Mouse (Mus musculus) heart, adult 18-20 months (tissue): ENCODE measurements at regions not wholly inside any gene's neighbourhood (a gene's known extent, or its start where the extent isn't known, plus 50 kb on each side); places are given as distances from the start of the nearest gene placed in this dataset.

Experiments used
- DNase-seq, 2 experiments: peaks; one replicate each; pipeline ENCODE4 v3.0.0; 2021 to 2022; ENCODE audit warnings: mixed read lengths in 1 of 2

DNA sequence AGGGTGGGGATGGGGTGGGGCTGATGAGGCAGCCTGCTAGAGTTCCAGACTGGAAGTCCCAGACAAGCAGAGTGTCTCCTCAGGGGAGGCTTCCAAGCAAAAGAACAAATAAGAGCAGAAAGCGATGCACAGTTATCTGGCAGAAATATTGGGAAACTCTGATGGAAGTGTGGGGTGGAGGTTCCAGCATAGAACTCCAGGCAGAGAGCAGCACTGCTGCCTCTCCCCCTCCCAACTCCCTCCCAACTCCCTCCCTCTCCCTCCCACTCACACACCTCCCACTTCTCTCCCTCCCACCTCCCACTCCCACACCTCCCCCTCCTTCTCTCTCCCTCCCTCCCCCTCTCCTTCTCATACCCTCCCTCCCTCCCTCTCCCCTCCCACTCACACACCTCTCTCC, 313.3 kb downstream of the Glrx3 start:
- no peak for DNase-seq

DNA sequence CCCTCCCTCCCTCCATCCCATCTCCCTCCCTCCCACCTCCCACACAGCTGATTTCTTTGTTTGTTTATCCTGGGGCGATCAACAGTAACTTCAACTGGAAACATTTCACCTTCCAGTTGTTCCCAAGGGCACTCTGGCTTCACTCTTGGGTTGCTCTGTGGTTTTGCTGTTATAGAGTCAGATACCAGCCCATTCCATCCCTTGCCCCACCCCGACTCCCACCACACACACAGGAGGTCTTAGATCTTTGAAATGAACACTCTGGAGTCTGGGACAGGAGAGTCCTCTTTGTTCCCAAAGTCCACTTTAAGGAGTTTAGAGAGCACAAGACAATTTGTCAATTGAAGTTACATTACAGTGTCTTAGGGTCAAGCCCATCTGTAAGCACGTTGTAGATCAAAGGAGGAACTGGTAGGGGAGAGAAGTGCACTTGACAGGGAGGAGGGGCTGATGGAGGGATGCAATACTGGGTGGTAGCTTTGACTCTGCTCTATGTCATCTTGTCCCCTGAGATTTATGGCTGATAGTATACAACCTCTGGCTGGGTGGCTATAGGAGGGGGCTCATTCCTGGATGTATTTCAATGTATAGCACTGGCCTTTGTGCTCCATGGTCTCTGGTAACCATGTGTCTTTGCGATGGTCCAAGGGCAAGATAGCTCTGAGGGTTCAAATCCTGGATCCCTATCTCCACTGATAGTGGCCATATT, 313.9 kb downstream of the Glrx3 start:
- DNase-seq, result no peak

DNA sequence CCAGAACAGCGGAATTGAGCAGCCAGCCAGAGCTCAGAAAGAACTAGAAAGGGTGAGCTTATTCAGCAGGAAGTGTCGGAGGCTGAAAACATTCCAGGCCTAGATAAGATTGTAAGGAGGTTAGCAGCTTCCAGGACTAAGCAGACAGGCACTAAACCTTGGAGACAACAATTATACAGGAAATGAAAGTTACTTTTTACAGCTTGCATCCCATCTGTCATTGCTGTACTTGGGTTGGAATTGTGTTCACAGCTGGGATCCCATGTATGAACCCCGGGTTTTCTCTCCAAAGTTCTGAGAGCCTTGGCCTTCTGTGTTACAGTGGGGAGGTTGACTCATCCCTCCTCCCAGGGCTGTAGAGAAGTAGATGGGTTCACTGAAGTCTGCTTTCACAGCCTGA, 328.5 kb downstream of the Glrx3 start:
- peak in 1 of 2 experiments; percentile 39 for DNase-seq

DNA sequence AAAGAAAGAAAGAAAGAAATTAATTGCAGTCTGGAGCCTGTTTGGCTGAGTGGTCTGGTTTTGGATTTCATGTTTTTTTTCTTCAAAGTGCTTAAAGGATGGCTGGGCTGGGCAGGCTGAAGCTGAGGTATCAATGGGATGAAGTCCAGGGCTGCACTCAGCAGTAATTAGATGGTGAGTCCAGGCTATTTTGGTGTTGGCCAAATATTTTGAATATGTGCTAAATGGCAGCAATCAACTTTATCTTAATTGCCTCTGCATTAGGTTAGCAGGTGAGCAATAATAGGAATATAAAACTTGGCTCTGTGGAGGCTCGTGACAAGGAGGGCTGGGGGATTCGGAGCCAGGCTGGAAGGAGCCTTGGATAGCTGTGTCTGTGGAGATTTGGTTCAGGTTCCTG, 329.3 kb downstream of the Glrx3 start:
- DNase-seq, result no peak

DNA sequence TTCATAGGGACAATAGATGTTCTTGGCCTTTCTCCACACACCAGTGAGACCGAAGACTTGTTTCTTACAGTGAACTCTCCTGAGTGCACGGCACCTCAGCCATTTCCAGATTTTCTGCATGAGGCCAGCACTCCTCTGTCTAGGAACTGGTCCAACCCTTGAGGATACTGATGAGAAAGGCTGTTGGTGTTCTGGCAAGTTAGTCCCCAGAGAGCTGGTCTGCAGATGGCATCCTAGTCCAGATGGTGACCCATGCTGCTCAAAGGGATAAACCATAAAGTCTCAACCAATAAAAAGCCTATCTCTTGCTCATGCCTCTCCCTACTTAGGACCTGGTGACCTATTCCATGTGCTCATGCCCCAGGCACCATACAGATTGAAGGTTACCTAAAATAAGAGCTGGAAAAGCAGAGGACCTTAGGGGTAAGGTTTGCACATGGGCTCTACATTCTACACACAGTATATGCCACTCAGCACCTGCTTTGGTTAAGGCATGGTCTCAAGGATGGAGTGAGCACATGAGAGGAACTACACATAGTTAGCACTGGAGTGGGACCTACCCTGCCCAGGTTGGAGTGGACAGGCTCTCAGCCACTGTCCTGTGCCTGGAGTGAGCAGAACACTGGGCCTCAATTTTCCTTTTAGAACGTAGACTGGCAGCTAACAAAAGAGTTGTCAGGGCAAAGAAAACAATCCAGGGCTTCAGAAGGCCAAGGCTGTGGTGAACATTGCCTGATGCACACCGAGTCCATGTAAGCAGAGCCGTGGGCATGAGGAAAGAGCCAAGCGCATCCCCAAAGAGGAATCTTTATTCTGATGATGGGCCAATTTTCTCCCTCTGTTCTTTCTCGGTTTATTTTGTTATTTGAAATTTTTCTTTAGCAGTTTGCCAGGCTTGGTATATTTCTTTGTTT, 335.9 kb downstream of the Glrx3 start:
- DNase-seq, result no peak

DNA sequence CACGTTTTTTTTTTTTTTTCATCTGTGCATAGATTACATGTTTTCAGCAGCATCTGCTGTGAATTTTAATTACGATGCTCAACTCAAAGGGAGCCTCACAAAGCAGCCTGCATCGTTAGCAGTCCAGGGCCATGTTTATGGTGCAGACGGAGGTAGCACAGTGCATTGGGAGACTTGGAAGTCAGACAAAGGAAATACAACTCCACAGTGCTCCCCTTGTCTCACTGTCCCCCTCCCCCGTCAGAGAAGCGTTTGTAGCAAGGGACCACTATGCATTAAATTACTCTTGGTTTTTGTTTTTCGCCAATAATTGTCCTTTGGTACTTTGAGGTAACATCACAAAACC, 336.5 kb downstream of the Glrx3 start:
- DNase-seq, result no peak

DNA sequence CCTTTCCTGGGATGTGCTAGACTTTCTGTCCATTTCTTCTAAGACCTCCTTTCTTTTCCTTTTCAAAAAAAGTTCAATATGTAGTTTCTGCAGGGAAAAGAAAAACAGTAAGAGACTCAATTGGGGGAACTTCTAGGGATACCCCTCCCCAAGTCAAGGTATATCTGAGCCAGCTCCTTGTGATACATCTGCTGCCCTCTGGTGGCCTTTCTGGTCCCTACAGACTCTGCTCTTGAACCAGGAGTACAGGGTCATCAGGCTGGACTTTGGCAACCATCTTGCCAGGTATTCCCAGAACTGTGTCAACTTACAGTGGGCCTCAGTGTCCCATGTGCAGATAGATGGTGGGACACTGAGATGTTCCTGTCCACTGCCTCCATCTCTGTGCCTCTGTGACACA, 346.5 kb downstream of the Glrx3 start:
- peak; percentile 7 to 57 for DNase-seq

DNA sequence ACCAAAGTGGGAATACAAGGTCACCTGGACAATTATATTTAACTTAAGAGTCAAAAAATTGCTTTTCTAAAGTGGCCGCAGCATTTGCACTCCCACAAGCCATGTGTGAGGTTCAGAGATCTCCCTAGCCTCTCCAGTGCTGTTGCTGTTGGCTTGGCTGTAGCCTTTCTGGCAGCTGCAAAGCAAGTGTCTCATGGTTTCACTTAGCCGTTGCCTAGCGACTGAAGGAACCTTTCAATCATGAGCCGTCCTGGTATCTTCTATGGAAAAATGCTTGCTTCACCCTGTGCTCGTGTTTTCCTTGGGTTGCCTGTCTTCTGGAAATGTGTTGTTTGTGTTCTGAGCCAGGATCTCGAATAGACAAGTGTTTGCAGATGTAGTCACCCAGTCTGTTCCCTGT, 367.9 kb downstream of the Glrx3 start:
- DNase-seq, result peak; percentile 58 to 70

DNA sequence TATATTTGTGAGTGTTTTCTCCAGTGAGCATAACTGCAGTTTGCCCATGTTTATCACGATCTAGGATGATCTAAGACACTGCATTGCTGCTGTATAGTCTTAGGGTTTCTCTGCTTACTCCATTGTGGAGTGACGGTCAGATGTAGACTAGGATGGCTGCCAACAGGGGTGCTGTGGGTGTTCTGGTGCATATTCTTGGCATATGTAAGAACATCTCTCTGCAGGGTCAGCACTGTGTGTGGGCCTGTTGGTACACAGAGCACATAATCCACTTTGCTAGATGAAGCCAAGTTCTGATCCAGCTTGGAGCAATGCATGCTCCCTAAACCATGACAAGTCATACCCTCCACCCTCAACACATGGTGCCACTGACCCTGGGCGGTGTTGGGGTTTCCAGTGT, 375.4 kb downstream of the Glrx3 start:
- no peak for DNase-seq

DNA sequence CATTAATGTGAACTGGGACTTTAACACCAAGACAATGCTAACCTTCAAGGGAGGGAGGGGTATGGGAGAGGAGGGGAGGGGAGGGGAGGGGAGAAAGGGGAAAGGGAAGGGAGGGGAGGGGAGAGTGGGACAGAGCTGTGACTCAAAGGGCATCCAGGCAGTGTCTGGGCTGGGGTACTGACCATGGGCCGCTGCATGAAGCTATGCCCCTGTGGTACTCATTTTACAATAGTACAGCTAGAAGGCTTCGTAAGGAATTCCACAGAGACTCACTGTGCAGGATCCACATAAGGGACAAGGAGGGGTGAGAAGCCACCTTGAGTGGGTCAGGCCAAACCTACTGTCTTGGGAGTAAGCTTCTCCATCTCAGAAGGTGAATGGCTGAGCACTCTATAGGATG, 403.1 kb downstream of the Glrx3 start:
- DNase-seq, result no peak

DNA sequence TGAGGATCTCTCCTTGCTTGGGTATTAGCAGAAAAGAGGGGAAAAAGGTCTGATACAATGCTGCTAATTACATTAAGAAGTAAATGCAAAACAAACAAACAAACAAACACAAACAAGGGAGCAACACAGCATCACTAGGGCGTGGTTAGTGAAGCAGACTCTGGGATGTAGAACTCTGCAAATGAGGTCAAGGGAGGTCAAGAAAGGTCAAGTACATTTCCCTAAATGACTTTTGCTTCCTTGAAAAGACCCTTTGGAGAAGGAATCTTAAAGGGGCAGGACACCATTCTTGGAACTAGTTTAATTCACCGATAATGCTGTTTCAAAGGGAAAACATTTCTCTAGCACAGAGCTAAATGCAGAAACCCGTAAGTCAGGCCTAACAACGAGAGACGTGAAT, 403.6 kb downstream of the Glrx3 start:
- DNase-seq, result no peak

DNA sequence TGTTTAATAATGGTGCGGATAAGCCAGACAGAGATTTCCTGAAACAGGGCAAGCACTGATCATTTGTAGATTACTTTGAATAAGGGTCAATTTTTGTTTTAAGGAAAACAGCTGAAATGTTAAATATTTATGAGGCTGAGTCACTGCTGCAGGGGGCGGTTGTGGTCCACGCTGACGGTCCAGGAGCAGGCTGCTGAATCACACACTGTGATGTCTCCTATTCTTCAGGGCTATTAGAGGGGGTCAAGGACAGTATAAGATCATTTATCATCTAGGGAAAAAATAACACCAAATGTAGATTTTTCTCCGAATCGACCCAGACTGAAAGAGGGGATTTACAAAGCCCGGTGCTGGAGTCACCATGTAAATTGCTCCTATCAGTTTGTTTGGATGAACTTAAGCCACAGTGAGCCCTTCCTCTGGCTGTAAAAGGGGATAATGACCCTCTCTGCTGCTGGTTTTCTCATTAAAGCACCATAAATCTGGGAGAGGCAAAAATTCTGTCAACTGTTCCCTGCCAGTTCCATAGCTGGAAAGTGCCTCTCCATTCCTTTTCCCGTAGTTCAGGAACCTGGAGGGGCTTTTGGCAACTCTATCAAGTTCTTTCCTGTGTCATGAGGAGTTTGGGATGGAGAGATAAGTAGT, 404.2 kb downstream of the Glrx3 start:
- DNase-seq, result no peak

DNA sequence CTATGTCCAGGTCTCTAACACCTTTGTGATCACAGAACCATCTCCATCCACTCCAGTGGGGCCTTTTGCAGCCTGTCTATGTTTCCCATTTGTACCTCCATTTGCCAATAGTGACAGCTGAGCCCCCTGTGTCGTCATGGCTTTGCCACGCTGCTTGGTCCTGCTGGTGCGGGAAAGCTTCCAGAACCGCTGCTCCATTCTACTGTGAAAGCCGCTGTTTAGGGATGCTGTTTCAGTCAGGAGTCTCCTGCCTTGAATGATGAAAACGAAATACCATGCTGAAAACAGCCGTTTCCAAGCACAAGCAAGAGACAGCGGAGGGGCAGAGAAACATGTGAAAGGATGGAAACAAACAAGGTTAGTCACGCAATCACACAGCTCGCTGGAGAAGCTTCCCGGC, 410.4 kb downstream of the Glrx3 start:
- no peak for DNase-seq

DNA sequence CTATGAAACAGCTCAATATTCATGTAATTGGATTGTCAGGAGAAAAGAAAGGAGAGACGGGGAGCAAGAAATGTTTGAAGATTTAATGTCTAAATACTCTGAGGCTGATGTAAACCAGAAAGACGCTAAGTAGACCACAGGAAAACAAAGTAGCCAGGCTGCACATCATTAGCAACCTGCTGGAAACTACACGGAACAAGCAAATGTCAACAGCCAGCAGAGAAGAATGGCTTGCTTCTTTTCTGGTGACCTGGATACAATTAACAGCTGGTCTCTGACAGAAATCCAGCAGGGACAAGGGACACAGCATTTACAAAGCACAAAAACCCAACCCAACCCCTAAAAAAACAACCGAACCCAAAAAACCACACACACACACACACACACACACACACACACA, 413.6 kb downstream of the Glrx3 start:
- DNase-seq, result no peak

DNA sequence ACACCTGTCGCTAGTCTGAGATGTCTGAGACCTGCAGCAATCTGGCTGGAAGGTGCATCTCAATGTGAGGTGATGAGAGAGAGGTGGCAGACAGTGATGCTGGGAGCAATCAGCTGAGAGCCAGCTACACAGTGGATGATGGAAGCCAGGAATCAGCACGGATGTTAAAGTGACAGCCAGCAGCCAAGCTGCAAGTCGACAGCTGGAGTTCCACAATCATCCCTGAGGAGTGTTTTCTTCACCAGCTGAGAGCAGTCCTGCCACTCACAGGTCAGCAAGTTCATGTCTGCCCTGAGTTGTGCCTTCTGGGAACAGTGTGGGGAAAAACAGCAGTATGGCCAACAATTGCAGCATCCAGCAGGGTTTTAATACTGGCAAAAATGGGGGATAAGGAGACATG, 422.3 kb downstream of the Glrx3 start:
- peak in 1 of 2 experiments; percentile 25 for DNase-seq

DNA sequence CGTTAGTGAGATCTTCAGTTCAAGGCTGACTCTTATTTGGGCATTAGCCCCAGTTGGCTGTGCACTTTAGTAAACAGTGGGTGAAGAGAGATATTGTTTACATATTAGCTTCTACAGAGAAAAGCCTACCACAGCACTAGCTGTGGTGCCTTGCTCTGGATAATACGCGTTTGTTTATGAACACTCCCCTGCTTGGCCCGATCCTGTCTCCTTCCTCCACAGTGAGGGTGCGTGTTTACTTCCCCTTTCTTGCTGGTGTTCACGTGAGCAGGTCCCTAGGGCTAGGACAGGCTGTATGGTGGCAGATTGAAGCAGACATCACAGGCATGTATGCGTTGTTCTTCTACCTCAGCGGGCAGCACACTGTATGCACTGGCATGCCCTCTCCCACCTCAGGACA, 423.1 kb downstream of the Glrx3 start:
- DNase-seq, result no peak

DNA sequence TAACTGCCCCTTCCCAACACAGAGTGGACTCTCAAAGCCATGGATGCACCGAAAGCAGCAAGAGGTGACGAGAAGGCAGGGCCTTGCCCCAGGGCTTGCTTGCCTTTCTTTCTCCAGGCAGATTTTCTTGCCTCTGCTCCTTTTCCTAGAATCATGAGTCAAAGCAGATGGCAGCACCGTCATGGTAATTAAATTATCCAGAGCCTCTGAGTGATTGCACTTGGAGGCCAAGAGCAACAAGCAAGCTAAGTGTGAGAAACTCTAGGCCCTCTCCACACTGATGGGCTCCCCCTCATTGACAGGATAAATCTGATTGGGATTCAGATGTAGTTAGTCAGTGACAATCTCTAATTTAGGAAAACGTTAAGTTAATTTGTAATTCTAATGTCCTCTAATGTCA, 427.5 kb downstream of the Glrx3 start:
- DNase-seq, result peak in 1 of 2 experiments; percentile 11

DNA sequence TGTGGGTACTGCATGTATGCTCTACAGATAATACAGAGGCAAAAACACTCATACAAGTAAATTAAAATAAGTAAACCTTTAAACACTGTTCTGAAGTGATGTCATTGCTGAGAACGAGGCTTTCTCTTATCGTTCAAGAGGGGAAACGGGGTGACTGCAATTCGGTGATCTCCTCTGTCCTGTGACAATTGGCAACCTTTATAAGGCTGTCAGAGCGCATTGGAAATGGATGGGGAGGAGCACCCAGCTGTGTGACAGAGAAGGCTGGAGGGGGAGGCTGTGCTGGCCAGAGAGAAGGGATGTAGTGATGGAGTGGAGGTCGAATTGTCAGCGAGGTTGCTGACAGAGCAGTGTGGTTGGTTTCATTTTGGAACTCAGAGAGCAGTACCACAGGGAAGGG, 428.0 kb downstream of the Glrx3 start:
- DNase-seq, result no peak

DNA sequence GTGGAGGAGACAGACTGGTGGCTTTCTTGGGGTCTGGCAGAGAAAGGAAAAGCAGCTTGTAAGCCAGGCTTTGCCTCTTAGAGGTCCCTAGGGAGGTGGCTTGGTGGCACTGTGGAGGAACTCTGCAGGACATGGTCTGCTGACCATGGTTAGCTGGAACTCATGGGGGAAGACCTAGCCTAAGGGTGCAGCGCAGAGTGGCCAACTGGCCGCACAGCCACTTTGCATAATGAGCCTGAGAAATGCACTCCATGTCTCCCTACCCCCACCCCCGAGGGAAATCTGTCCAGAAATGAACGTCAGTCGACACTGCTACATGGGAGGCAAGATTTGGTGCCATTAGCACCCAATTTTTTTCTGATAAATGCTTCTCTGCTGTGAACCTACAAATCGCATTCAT, 429.5 kb downstream of the Glrx3 start:
- DNase-seq, result no peak

DNA sequence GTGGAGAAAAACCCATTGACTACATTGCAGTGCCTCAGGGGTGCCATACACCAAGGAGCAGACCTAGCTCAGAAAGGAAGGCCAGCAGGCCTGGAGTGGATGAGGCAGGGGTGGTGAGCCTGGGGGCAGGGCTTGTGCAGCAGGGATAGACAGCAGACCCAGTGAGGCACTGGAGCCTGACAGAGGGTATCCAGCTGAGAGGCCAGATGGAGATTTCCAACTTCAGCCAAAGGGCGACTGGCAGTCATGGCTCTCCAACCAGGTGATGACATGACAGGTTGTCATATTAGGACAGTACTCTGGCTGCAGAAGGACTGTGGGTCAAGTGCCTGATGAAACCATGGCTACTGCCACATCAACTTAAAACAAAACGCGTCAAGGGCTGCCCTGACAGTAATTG, 431.1 kb downstream of the Glrx3 start:
- no peak for DNase-seq

DNA sequence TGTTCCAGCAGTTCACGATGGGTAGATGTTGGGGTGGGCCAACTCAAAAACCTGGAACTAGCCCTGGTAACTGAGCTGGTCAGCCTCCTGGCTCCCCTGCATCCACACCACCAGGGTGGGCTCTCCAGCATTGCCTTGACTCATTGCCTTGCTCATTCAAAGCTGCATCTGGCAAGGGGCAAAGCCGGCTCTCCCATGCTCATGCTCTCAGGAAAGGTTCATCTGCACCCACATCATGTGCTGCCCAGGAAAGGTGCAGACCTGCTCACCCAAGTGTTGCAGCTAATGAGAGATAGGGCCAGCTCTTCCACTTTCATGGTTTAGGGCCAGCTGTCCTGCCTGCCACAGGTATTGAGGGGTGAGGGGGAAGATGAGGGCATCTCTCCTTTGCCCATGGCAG, 437.9 kb downstream of the Glrx3 start:
- DNase-seq, result no peak

DNA sequence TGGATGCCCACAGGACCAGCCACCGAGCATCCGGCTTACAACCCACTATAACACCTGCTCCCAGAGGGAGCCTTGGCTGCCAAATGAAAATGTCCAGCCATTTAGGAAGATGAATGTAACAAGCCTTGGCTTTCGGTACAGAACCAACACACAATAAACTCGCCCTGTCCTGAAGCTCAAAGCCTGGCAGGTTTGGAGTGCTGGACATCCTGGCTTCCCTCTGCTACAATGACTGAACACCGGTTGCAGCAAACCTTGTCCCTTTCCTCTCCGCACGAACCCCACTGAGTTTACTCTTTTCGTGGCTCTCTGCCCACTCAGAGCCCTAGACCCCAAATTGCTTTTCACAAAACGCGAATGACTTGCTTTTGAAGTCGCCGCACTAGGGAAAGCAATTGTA, 441.9 kb downstream of the Glrx3 start:
- no peak for DNase-seq

DNA sequence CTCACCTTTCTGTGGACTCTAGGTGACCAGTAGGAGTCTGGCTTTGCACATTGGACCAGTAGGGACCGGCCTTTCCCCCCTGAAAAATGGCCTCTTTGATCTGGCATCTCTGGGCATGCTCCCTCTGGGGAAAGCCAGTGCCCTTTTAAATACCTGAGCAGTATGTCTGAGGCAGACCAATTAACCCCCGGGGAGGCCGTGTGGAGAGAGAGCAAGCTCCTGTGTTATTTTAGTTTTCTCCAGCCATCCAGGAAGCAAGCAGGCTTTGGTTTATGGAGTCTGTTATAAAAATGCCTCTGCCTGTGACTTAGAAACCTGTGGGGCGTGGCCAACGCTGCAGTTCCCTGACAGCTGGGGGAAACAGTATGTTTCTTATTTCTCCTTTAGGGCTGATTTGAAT, 445.5 kb downstream of the Glrx3 start:
- no peak for DNase-seq
